Mouse (Mus musculus) cortical plate, adult 2 months (tissue): ENCODE measurements around the gene Ephb2.

Experiments
- CTCF ChIP-seq: fragments of 200-500 bp; IDR thresholded peaks from 2 replicates; pipeline ENCODE4 v1.5.1; 2011; ENCODE audit warnings: mild to moderate bottlenecking, control low read depth, low read length; ENCODE audit not compliant: insufficient read depth; ENCODE audit errors: extremely low read depth
- POLR2A ChIP-seq: fragments of 200-500 bp; IDR thresholded peaks from 2 replicates; pipeline ENCODE4 v1.6.1; 2011; ENCODE audit warnings: mild to moderate bottlenecking, low read length, control low read depth; ENCODE audit not compliant: insufficient read depth; ENCODE audit errors: extremely low read depth

GRCm38 (mm10) chr4:136828664-136829569 lies 6.9 kb downstream of the Ephb2 start:
- TF ChIP-seq CTCF (no peak), POLR2A (no peak)
